Mouse (Mus musculus) intestine, embryonic 14.5 days (tissue): Measurements from ENCODE around the gene Ccr1l1. TPM values are rescaled to one million over a fixed set of nuclear protein-coding genes. Genes with fewer than 3 reads are reported as not detected.

Source experiments
- ATAC-seq: fragments of 200-750 bp; cut with Nextera tagmentation; replicated peaks from 2 replicates; pipeline ENCODE4 v1.8.0; 2017; ENCODE audit warnings: low read depth, moderate number of reproducible peaks, moderate TSS enrichment, moderate library complexity; ENCODE audit not compliant: low FRiP score, low TSS enrichment
- DNase-seq: peaks from one replicate; pipeline ENCODE4 v3.0.0-alpha.2; 2018; ENCODE audit warnings: low spot score
- H3K27ac ChIP-seq: fragments of 300-500 bp; sonication (generic); 2 replicates; pipeline ENCODE4 v1.5.1; 2014; ENCODE audit warnings: low read depth, mild to moderate bottlenecking, control low read depth
- H3K27me3 ChIP-seq: fragments of 300-500 bp; sonication (generic); replicated peaks from 2 replicates; pipeline ENCODE4 v1.6.1; 2014; ENCODE audit warnings: low read length, control low read depth; ENCODE audit not compliant: control insufficient read depth, insufficient read depth
- H3K36me3 ChIP-seq: fragments of 300-500 bp; sonication (generic); 2 replicates; pipeline ENCODE4 v1.6.1; 2014; ENCODE audit warnings: low read length, control low read depth; ENCODE audit not compliant: control insufficient read depth, insufficient read depth
- H3K4me1 ChIP-seq: fragments of 300-500 bp; sonication (generic); replicated peaks from 2 replicates; pipeline ENCODE4 v1.6.1; 2014; ENCODE audit warnings: low read length, control low read depth, mixed read lengths; ENCODE audit not compliant: control insufficient read depth, insufficient read depth
- H3K4me2 ChIP-seq: fragments of 300-500 bp; sonication (generic); 2 replicates; pipeline ENCODE4 v1.6.1; 2014; ENCODE audit warnings: low read length
- H3K4me3 ChIP-seq: fragments of 300-500 bp; sonication (generic); 2 replicates; pipeline ENCODE4 v1.5.1; 2014; ENCODE audit warnings: low read depth, low read length, control low read depth, mixed read lengths
- H3K9ac ChIP-seq: fragments of 300-500 bp; sonication (generic); 2 replicates; pipeline ENCODE4 v1.6.1; 2014; ENCODE audit warnings: mild to moderate bottlenecking, low read length
- H3K9me3 ChIP-seq: fragments of 300-500 bp; sonication (generic); 2 replicates; pipeline ENCODE4 v1.6.1; 2016; ENCODE audit warnings: low read length, control low read depth; ENCODE audit not compliant: control insufficient read depth
- WGBS: fragments of 180-500 bp; shearing (Covaris S2); extraction: QIAGEN DNeasy Blood & Tissue Kit; methylation state at CpG from one replicate; pipeline ENCODE4 v1.1.7; 2014; 5-methylcytosine and 5-hydroxymethylcytosine counted together
- polyA plus RNA-seq: library from polyadenylated mRNA; unstranded; fragments of >200 nt; fragmentation: Nextera tagmentation; extraction: Ambion mirVana; gene quantifications from 2 replicates; pipeline ENCODE4 v1.2.1, GENCODE M21; 2014

Gene Ccr1l1
- polyA plus RNA-seq, 1 experiment from 2014 or later = not detected

DNA sequence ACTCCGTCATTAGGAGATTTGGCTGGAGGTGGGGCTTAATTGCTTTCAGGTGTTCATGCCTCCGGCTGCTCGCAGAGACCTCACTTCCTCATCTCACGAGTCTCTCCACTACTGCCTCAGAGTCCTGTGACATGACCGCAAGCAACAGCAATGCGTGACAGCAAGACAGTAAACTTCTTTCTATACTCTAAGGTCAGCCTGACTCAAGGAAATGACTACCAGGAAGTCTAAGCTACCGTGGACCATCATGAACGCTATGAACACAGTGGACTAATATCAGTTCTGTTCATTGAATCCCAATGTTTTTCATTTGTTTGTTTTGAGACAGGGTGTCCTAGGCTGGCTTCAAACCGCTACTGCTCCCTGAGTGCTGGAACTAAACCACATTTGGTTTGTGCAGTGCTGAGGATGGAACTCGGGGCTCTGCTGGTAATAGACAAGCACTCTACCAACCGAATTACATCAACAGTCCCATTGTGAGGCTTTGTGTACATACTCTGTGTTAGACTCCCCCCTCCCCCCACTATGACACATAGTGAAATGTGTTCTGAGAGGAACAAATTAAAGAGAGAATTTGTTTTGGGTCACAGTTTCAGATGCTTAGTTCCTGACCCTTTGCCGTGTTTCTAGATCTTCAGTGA lies 50.0 kb downstream of the Ccr1l1 start:
- 69% methylated on average over 12 of the region's 12 CpGs for WGBS
- Histone ChIP-seq H3K27me3 (no peaks in the 10 kb centered on the region), H3K4me2 (no peak overlapping the region), H3K27ac (no peak overlapping the region), H3K4me3 (no peak overlapping the region), H3K9me3 (peaks cover 3% of the 10 kb centered on the region), H3K9ac (no peak overlapping the region), H3K4me1 (peaks cover 10% of the 10 kb centered on the region; the same call in 1 of the 2 replicates), H3K36me3 (no peaks in the 10 kb centered on the region)
- no peak for ATAC-seq
- no peak for DNase-seq

DNA sequence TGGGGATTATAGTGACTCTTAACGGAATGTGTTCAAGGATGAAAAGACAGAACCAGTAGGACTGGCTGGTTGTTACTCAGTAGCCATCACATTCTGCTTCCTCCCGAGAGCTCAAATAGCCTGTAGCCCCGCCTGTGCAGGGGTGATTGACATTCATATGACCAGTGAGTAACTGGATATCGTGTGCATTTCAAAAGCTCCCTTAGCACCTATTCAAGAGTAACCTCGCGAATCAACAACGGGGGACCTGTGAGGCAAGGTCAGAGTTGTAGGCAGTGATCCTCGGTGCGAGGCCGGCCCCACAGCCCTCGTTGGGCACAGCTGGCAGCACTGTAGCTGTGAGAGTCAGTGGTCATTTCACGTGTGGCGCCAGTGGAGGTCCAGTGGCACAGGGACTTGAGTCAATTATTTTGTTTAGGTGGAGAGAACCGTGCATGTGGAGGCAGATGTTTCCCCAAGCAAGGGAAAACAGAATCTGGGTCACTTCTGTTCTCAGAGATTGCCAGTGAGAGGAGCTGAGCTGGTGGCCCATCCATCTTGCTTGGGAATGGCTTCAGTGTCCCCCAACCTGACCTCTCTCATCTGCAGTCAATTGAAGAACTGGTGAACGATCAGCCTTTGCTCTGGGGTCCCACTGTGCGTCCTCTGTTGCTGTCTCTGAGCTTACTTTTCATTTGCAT lies 50.8 kb downstream of the Ccr1l1 start:
- ATAC-seq (no peak), DNase-seq (no peak)
- Histone ChIP-seq H3K9me3 (peaks cover 3% of the 10 kb centered on the region), H3K27ac (no peak overlapping the region), H3K36me3 (no peaks in the 10 kb centered on the region), H3K4me1 (peaks cover 10% of the 10 kb centered on the region; the same call in 1 of the 2 replicates), H3K4me2 (no peak overlapping the region), H3K9ac (no peak overlapping the region), H3K27me3 (no peaks in the 10 kb centered on the region), H3K4me3 (no peak overlapping the region)
- 61% methylated on average over 16 of the region's 16 CpGs for WGBS

Other genes starting within 250 kb of the Ccr1l1 start
- 1.3 and 1.9 TPM in 2 replicates for gene Cxcr6, start 171.9 kb downstream of the Ccr1l1 start, polyA plus RNA-seq
- gene Fyco1, start 126.5 kb downstream of the Ccr1l1 start, polyA plus RNA-seq = 12.8 and 13.8 TPM in 2 replicates
- gene Xcr1, start 116.4 kb downstream of the Ccr1l1 start, polyA plus RNA-seq = 0.04 and 0.05 TPM in 2 replicates
- 3.0 and 3.8 TPM in 2 replicates for gene Ccr1, start 9.7 kb downstream of the Ccr1l1 start, polyA plus RNA-seq
- 0.08 TPM in 1 of 2 replicates, not detected in the other for gene Ccr3, start 43.6 kb upstream of the Ccr1l1 start, polyA plus RNA-seq
- 4.3 and 4.7 TPM in 2 replicates for gene Ccr2, start 123.5 kb upstream of the Ccr1l1 start, polyA plus RNA-seq
- 0.77 and 1.7 TPM in 2 replicates for gene Ccr5, start 143.1 kb upstream of the Ccr1l1 start, polyA plus RNA-seq